Mouse (Mus musculus) liver, postnatal 0 days (tissue): ENCODE measurements at regions not wholly inside any gene's neighbourhood (a gene's known extent, or its start where the extent isn't known, plus 50 kb on each side); places are given as distances from the start of the nearest gene placed in this dataset.

Source experiments
- ATAC-seq: fragments of 200-750 bp; cut with Nextera tagmentation; 2 replicates; pipeline ENCODE4 v1.8.0; 2017; ENCODE audit warnings: mild to moderate bottlenecking, moderate library complexity
- DNase-seq: peaks from one replicate; pipeline ENCODE4 v3.0.0-alpha.2; 2016
- H3K27ac ChIP-seq: fragments of 300-500 bp; sonication (generic); 2 replicates; pipeline ENCODE4 v1.5.1; 2014; ENCODE audit warnings: antibody characterized with exemption, moderate library complexity, mild to moderate bottlenecking, low read depth
- H3K27me3 ChIP-seq: fragments of 300-500 bp; sonication (generic); 2 replicates; pipeline ENCODE4 v1.6.1; 2014; ENCODE audit warnings: low read length, control low read depth, mixed read lengths; ENCODE audit not compliant: insufficient read depth
- H3K36me3 ChIP-seq: fragments of 300-500 bp; sonication (generic); replicated peaks from 2 replicates; pipeline ENCODE4 v1.6.1; 2014; ENCODE audit warnings: mild to moderate bottlenecking, control low read depth, low read length, moderate library complexity, mixed read lengths; ENCODE audit not compliant: insufficient read depth
- H3K4me1 ChIP-seq: fragments of 300-500 bp; sonication (generic); 2 replicates; pipeline ENCODE4 v1.6.1; 2014; ENCODE audit warnings: antibody characterized with exemption, mild to moderate bottlenecking, control low read depth; ENCODE audit not compliant: insufficient read depth
- H3K4me2 ChIP-seq: fragments of 300-500 bp; sonication (generic); 2 replicates; pipeline ENCODE4 v1.6.1; 2014; ENCODE audit warnings: low read depth, mild to moderate bottlenecking, low read length, moderate library complexity, mixed read lengths
- H3K4me3 ChIP-seq: fragments of 300-500 bp; sonication (generic); 2 replicates; pipeline ENCODE4 v1.5.1; 2014; ENCODE audit warnings: low read depth, low read length
- H3K9ac ChIP-seq: fragments of 300-500 bp; sonication (generic); replicated peaks from 2 replicates; pipeline ENCODE4 v1.6.1; 2014; ENCODE audit warnings: mild to moderate bottlenecking, moderate library complexity
- H3K9me3 ChIP-seq: fragments of 300-500 bp; sonication (generic); 2 replicates; pipeline ENCODE4 v1.6.1; 2016; ENCODE audit warnings: mild to moderate bottlenecking, control low read depth, low read length, mixed read lengths
- CTCF ChIP-seq: sonication (generic); IDR thresholded peaks from 2 replicates; pipeline ENCODE4 v1.5.1; 2016; ENCODE audit warnings: antibody characterized with exemption, low read depth
- EP300 ChIP-seq: IDR thresholded peaks from 2 replicates; pipeline ENCODE4 v1.6.1; 2016; ENCODE audit warnings: antibody characterized with exemption, low read depth, mild to moderate bottlenecking
- WGBS: fragments of 180-500 bp; shearing (Covaris S2); extraction: QIAGEN DNeasy Blood & Tissue Kit; methylation state at CpG from one replicate; pipeline ENCODE4 v1.1.7; 2014; ENCODE audit not compliant: insufficient replicate concordance; 5-methylcytosine and 5-hydroxymethylcytosine counted together

DNA sequence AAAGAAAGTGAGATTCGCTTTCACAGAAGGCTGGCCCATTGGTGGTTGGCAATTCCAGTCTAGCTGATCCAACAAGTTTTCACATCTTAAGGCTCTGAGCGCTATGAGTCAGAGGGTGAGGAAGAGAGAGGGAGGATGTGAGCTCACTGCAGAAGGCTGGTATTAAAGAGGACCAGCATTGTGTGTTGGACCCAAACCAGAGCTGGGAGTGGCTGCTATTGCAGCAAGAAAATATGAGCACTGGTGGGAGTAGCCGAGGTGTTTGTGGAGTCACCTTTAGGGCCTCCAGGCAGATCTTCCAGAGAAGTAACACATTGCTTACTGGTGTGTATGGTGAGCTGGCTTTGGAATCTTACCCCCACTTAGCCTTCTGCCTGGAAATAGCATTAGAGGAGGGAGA is 133.6 kb downstream of the Dusp6 start:
- no peak for ATAC-seq
- Histone ChIP-seq H3K4me2 (no peak overlapping the region), H3K27ac (no peak overlapping the region), H3K27me3 (no peaks in the 10 kb centered on the region), H3K9me3 (0 out of 2 replicates have a peak, but pooled peaks cover 7% of the 10 kb centered on the region), H3K4me1 (no peaks in the 10 kb centered on the region), H3K9ac (no peak overlapping the region), H3K4me3 (no peak overlapping the region), H3K36me3 (no peaks in the 10 kb centered on the region)
- DNase-seq = no peak
- 84% methylated on average over 3 of the region's 3 CpGs for WGBS
- TF ChIP-seq CTCF = no peak
- no peak for TF ChIP-seq EP300

- TF ChIP-seq EP300 (no peak), CTCF (no peak)
- Histone ChIP-seq H3K27me3 (no peaks in the 10 kb centered on the region), H3K4me1 (no peaks in the 10 kb centered on the region), H3K4me3 (no peak overlapping the region), H3K9ac (no peak overlapping the region), H3K27ac (no peak overlapping the region), H3K4me2 (no peak overlapping the region), H3K9me3 (0 out of 2 replicates have a peak, but pooled peaks cover 7% of the 10 kb centered on the region), H3K36me3 (no peaks in the 10 kb centered on the region)
- no peak for ATAC-seq
- 86% methylated on average over 6 of the region's 6 CpGs for WGBS
- no peak for DNase-seq
These were observed 137.0 kb downstream of the Dusp6 start for GRCm38 (mm10) chr10:99400076-99400475.

DNA sequence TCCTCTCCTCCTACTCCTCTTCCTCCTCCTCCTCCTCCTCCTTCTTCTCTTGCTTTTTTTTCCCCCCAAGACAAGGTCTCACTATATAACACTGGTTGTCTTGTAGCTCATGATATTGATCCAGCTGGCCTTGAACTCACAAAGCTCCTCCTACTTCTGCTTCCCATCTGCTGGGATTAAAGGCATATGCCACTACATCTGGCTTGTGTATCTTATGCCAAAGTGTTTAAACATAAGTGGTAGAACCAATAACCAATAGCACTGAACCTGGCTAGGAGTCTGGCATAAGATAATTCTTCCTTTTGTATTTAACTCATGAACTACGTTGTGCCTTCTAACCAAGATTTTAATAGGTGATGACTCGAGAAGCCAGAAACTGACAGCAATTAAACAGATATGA is 143.7 kb downstream of the Dusp6 start:
- TF ChIP-seq EP300 = no peak
- peaks cover 4% of the 10 kb centered on the region; the same call in 1 of the 2 replicates for H3K9me3 ChIP-seq
- no peaks in the 10 kb centered on the region for H3K36me3 ChIP-seq
- DNase-seq = no peak
- H3K4me1 ChIP-seq = no peaks in the 10 kb centered on the region
- H3K27me3 ChIP-seq = no peaks in the 10 kb centered on the region
- no peak overlapping the region for H3K4me2 ChIP-seq
- H3K9ac ChIP-seq = no peak overlapping the region
- no peak overlapping the region for H3K27ac ChIP-seq
- H3K4me3 ChIP-seq = no peak overlapping the region
- 83% methylated on average over 2 of the region's 2 CpGs for WGBS
- ATAC-seq = no peak

GRCm38 (mm10) chr10:99408786-99409185 is 145.8 kb downstream of the Dusp6 start:
- TF ChIP-seq CTCF (peak; percentile 40), EP300 (no peak)
- no peak overlapping the region for H3K4me3 ChIP-seq
- H3K4me2 ChIP-seq = no peak overlapping the region
- 82% methylated on average over 2 of the region's 2 CpGs for WGBS
- H3K9ac ChIP-seq = no peak overlapping the region
- no peak overlapping the region for H3K27ac ChIP-seq
- DNase-seq (no peak), ATAC-seq (no peak)
- H3K9me3 ChIP-seq = peaks cover 4% of the 10 kb centered on the region; the same call in 1 of the 2 replicates
- no peaks in the 10 kb centered on the region for H3K4me1 ChIP-seq
- H3K36me3 ChIP-seq = no peaks in the 10 kb centered on the region
- no peaks in the 10 kb centered on the region for H3K27me3 ChIP-seq

DNA sequence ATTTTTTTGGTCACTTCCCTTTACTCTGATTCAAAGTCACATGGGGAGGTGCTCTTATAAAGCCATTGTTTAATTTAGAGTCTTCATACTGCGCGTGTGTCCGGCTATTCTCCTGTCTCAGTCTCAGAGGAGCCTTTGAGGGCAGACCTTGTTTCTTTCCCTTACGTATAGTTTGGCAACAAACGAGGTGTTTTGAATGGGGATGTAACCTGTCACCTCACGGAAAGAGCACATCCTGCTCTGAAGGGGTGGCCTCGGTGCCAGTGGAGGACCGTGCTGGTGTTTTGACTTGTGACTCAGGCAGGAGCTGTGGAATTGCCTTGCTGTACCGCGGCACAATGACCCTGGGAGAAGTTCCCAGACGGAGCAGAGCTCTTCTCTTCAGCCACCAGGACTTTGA is 146.7 kb downstream of the Dusp6 start:
- TF ChIP-seq EP300 (no peak), CTCF (no peak)
- Histone ChIP-seq H3K4me3 (no peak overlapping the region), H3K36me3 (no peaks in the 10 kb centered on the region), H3K27me3 (no peaks in the 10 kb centered on the region), H3K9me3 (peaks cover 4% of the 10 kb centered on the region; the same call in 1 of the 2 replicates), H3K9ac (no peak overlapping the region), H3K4me1 (no peaks in the 10 kb centered on the region), H3K4me2 (no peak overlapping the region), H3K27ac (no peak overlapping the region)
- 60% methylated on average over 11 of the region's 11 CpGs for WGBS
- peak; percentile 36; the same call in 1 of the 2 replicates for ATAC-seq
- no peak for DNase-seq

- Histone ChIP-seq H3K4me2 (no peak overlapping the region), H3K4me1 (no peaks in the 10 kb centered on the region), H3K9ac (no peak overlapping the region), H3K27me3 (no peaks in the 10 kb centered on the region), H3K36me3 (no peaks in the 10 kb centered on the region), H3K4me3 (no peak overlapping the region), H3K9me3 (peaks cover 4% of the 10 kb centered on the region; the same call in 1 of the 2 replicates), H3K27ac (no peak overlapping the region)
- ATAC-seq = no peak
- no peak for DNase-seq
- WGBS = 57% methylated on average over 3 of the region's 3 CpGs
- TF ChIP-seq CTCF = no peak
- no peak for TF ChIP-seq EP300
These were observed 147.7 kb downstream of the Dusp6 start for GRCm38 (mm10) chr10:99410754-99411153.

GRCm38 (mm10) chr10:99413455-99413854 is 150.4 kb downstream of the Dusp6 start:
- ATAC-seq = no peak
- Histone ChIP-seq H3K27ac (no peak overlapping the region), H3K4me3 (no peak overlapping the region), H3K9ac (no peak overlapping the region), H3K4me2 (no peak overlapping the region), H3K4me1 (no peaks in the 10 kb centered on the region), H3K27me3 (no peaks in the 10 kb centered on the region), H3K36me3 (no peaks in the 10 kb centered on the region), H3K9me3 (peaks cover 4% of the 10 kb centered on the region; the same call in 1 of the 2 replicates)
- 57% methylated on average over 3 of the region's 3 CpGs for WGBS
- TF ChIP-seq EP300 (no peak), CTCF (peak; percentile 13; the same call in 1 of the 2 replicates)
- DNase-seq = no peak
